Mouse (Mus musculus): ENCODE measurements at regions not wholly inside any gene's neighbourhood (a gene's known extent, or its start where the extent isn't known, plus 50 kb on each side); places are given as distances from the start of the nearest gene placed in this dataset.

- TF ChIP-seq CTCF (IDR thresholded peaks at IDR 0.05; ENCODE audit: low read depth) (no peak), EP300 (IDR thresholded peaks at IDR 0.05; ENCODE audit: low read depth) (no peak)
Measured at GRCm38 (mm10) chr11:20395848-20396203, 63.3 kb upstream of the Slc1a4 start.

Measured in liver, postnatal 0 days (tissue).